Mouse (Mus musculus) gonadal fat pad, adult 2 months (tissue): ENCODE results near the gene Bloc1s3. TPM values are rescaled to one million over a fixed set of nuclear protein-coding genes. Genes with fewer than 3 reads are reported as not detected.

Experiments
- DNase-seq: peaks from one replicate; pipeline ENCODE4 v3.0.0-alpha.2; 2012; ENCODE audit warnings: low read depth
- polyA plus RNA-seq: library from polyadenylated mRNA; depleted of rRNA; stranded (reverse); fragments of >200 nt; gene quantifications from 2 replicates; pipeline ENCODE4 v1.2.3, GENCODE M21; 2012

Bloc1s3 gene
- polyA plus RNA-seq, 1 experiment: 10.9 TPM

- DNase-seq: no peak
These were observed 30.4 kb downstream of the Bloc1s3 start for GRCm38 (mm10) chr7:19477624-19478384.

- DNase-seq: no peak
These were observed 31.1 kb downstream of the Bloc1s3 start for GRCm38 (mm10) chr7:19477084-19477483.

- DNase-seq: no peak
These were observed 34.2 kb downstream of the Bloc1s3 start for GRCm38 (mm10) chr7:19473875-19474443.

- no peak for DNase-seq
These were observed 35.8 kb downstream of the Bloc1s3 start for GRCm38 (mm10) chr7:19472403-19472802.

- DNase-seq: no peak
These were observed 37.9 kb downstream of the Bloc1s3 start for GRCm38 (mm10) chr7:19470308-19470707.

GRCm38 (mm10) chr7:19469404-19469803 is 38.8 kb downstream of the Bloc1s3 start:
- no peak for DNase-seq

GRCm38 (mm10) chr7:19468279-19468678 is 39.9 kb downstream of the Bloc1s3 start:
- DNase-seq: no peak

GRCm38 (mm10) chr7:19467638-19468037 is 40.5 kb downstream of the Bloc1s3 start:
- no peak for DNase-seq

- DNase-seq: no peak
These were observed 41.5 kb downstream of the Bloc1s3 start for GRCm38 (mm10) chr7:19466602-19467145.

GRCm38 (mm10) chr7:19464367-19465307 is 43.5 kb downstream of the Bloc1s3 start:
- DNase-seq: no peak

GRCm38 (mm10) chr7:19462884-19463381 is 45.2 kb downstream of the Bloc1s3 start, which contains the start of gene Exoc3l2:
TSS of gene Exoc3l2 (plus strand) at chr7:19463331.
- no peak for DNase-seq

GRCm38 (mm10) chr7:19462443-19462842 is 45.7 kb downstream of the Bloc1s3 start:
- no peak for DNase-seq

GRCm38 (mm10) chr7:19461488-19461887 is 46.7 kb downstream of the Bloc1s3 start:
- DNase-seq: no peak

- DNase-seq: no peak
These were observed 47.7 kb downstream of the Bloc1s3 start for GRCm38 (mm10) chr7:19460500-19460899.

- DNase-seq: no peak
These were observed 48.9 kb downstream of the Bloc1s3 start for GRCm38 (mm10) chr7:19459144-19459870.

GRCm38 (mm10) chr7:19458591-19459111 is 49.5 kb downstream of the Bloc1s3 start, which contains the start of gene Mark4:
TSS of gene Mark4 (minus strand) at chr7:19458821.
- DNase-seq: no peak

GRCm38 (mm10) chr7:19458072-19458486 is 50.1 kb downstream of the Bloc1s3 start:
- DNase-seq: no peak

- no peak for DNase-seq
These were observed 50.6 kb downstream of the Bloc1s3 start for GRCm38 (mm10) chr7:19457414-19458071.

- DNase-seq: no peak
These were observed 51.5 kb downstream of the Bloc1s3 start for GRCm38 (mm10) chr7:19456628-19457027.
